Mouse (Mus musculus): ENCODE results near the gene Hist2h2aa2.
A peak's percentile ranks its signal among the peaks of the same experiment; 100 is the strongest.

DNA sequence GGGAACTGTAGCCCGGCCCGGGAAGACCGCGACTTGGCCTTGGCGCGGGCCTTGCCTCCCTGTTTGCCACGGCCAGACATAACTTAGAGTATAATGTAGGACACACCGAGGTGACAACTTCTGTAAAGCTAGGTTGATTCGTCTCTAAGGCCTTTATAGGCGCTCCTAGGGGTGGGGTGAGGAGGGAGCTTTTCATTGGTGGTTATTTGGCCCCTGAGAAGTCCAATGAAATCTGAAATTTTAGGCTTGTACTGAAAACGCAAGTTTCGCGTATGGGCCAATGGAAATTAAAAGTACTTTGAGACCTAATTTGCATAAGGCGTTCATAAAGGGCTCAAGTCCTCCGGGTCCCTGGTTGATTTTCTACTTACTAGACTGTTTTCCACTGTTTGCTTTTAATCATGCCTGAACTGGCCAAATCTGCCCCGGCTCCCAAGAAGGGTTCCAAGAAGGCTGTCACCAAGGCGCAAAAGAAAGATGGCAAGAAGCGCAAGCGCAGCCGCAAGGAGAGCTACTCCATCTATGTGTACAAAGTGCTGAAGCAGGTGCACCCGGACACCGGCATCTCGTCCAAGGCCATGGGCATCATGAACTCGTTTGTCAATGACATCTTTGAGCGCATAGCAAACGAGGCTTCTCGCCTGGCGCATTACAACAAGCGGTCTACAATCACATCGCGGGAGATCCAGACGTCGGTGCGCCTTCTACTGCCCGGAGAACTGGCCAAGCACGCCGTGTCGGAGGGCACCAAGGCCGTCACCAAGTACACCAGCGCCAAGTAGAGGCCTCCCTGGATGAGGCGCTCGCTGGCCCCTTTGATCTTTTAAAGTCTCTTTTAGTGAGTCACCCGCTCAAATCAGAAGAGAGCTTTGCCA lies 19.1 kb downstream of the Hist2h2aa2 start, which contains the start of the genes Hist2h2ac and Hist2h2be:
- TF ChIP-seq CTCF (IDR thresholded peaks at IDR 0.05; ENCODE audit: insufficient read depth, low read depth, low read length) (no peak), POLR2A (IDR thresholded peaks at IDR 0.05; ENCODE audit: insufficient read depth, low read depth, low read length) (peak; percentile 51; the same call in 1 of the 2 replicates)
